28 mouse cellular contexts compared by ENCODE assay signal in the genomic region with DNA sequence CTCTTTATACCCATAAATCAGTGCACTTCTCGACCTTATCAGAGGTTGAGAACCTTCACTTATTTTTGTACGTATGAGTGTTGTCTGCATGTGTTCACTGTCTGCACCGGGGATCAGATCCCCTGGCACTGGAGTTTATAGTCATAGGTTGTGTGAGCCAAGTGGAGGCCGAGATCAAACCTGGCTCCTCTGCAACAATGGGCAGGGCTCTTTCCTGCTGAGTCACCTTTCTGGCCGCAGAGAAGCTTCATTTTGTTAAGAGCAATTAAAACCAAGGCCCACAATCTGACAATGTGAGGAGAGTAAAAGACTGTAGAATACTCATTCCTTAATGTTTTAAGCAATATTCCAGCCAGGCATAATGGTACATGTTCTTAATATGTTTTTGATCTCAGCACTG. TPM values are rescaled to one million over a fixed set of nuclear protein-coding genes. Genes with fewer than 3 reads are reported as not detected.
DNase-seq lines count a peak whose midpoint lies in the region; TF ChIP-seq lines count a peak whose summit lies in the region.
"Had no signal": no experiment of that assay in that cellular context is flagged by ENCODE, and none has a peak within 500 bp of the region (broad histone marks: within the 10 kb centered on the region; RNA-seq: fewer than 3 reads in every experiment).

No protein-coding gene starts in this region.

- H3K27ac ChIP-seq in ES-E14 (ENCODE audit: insufficient read depth, low read depth, low read length, poor library complexity, severe bottlenecking), result no peak overlapping the region
- H3K27ac ChIP-seq: embryonic facial prominence, embryonic 12.5 days; forebrain, embryonic 10.5 days; forebrain, embryonic 15.5 days; hindbrain, embryonic 12.5 days; hindbrain, postnatal 0 days; intestine, embryonic 15.5 days; layer of hippocampus, adult 2 months; liver, embryonic 14.5 days; midbrain, embryonic 15.5 days; neural tube, embryonic 15.5 days had no signal

- in situ Hi-C loops in ES-E14 (cut with MboI; ENCODE audit: low sequenced_read_pairs in 2 of 2, unreplicated experiment in 2 of 2), result no loop called here

- no peak overlapping the region for H3K4me3 ChIP-seq in ES-E14 (ENCODE audit: insufficient read depth in 1 of 2, low read depth in 1 of 2, low read length in 2 of 2, poor library complexity in 1 of 2, severe bottlenecking in 1 of 2)
- H3K4me3 ChIP-seq: embryonic facial prominence, embryonic 12.5 days; forebrain, embryonic 10.5 days; forebrain, embryonic 15.5 days; hindbrain, embryonic 12.5 days; intestine, embryonic 15.5 days; layer of hippocampus, adult 2 months; midbrain, embryonic 15.5 days; neural tube, embryonic 15.5 days had no signal

- no peaks in the 10 kb centered on the region for H3K9me3 ChIP-seq in ES-E14 (ENCODE audit: control insufficient read depth, insufficient read depth, low read depth, low read length)
- H3K9me3 ChIP-seq: embryonic facial prominence, embryonic 12.5 days; forebrain, embryonic 10.5 days; forebrain, embryonic 15.5 days; hindbrain, embryonic 12.5 days; intestine, embryonic 15.5 days; midbrain, embryonic 15.5 days; neural tube, embryonic 15.5 days had no signal

- peak; percentile 71 for DNase-seq in heart, adult 11 months
- DNase-seq in heart, adult 18-20 months, result no peak
- DNase-seq in ES-E14 (ENCODE audit: low read depth, low spot score) (no peak), adipocyte (ENCODE audit: low spot score) (peak; percentile 30)
- peak; percentile 11 for DNase-seq in skeletal muscle tissue, adult 2 months (ENCODE audit: low read depth, low spot score)
- no peak for DNase-seq in thymus, postnatal 0 days (ENCODE audit: low spot score)
- no peak for DNase-seq in layer of hippocampus, postnatal 10 days (ENCODE audit: low spot score in 2 of 2)
- DNase-seq: cerebellum, postnatal 36 days; gastrocnemius, postnatal 10 days; heart, postnatal 36 days; kidney, adult 2 months; kidney, postnatal 36 days; left cerebral cortex, postnatal 4 days; lung, adult 2 months; lung, postnatal 14 days; retina, postnatal 1 day; right cerebral cortex, postnatal 14 days; thymus, postnatal 25 days had no signal

- H3K4me1 ChIP-seq in ES-E14 (ENCODE audit: control insufficient read depth in 2 of 2, insufficient read depth in 2 of 2, low read length in 2 of 2, poor library complexity in 1 of 2), result no peaks in the 10 kb centered on the region
- H3K4me1 ChIP-seq: embryonic facial prominence, embryonic 12.5 days; forebrain, embryonic 10.5 days; forebrain, embryonic 15.5 days; hindbrain, embryonic 12.5 days; intestine, embryonic 15.5 days; midbrain, embryonic 15.5 days; neural tube, embryonic 15.5 days had no signal

- peaks cover 18% of the 10 kb centered on the region for H3K36me3 ChIP-seq in ES-E14 (ENCODE audit: control insufficient read depth, insufficient read depth, low read length, poor library complexity, severe bottlenecking)

- H3K9ac ChIP-seq in ES-E14 (ENCODE audit: insufficient read depth, low read depth, low read length, poor library complexity, severe bottlenecking), result no peak overlapping the region
- H3K9ac ChIP-seq: embryonic facial prominence, embryonic 12.5 days; forebrain, embryonic 15.5 days; hindbrain, embryonic 12.5 days; intestine, embryonic 15.5 days; liver, embryonic 14.5 days; midbrain, embryonic 15.5 days; neural tube, embryonic 15.5 days had no signal

TF ChIP-seq in ES-E14, 5 proteins besides CTCF, POLR2A, EP300 and RAD21:
- TF ChIP-seq ZNF384 (IDR thresholded peaks at IDR 0.05; ENCODE audit: low read depth, low read length) (no peak), MAFK (IDR thresholded peaks at IDR 0.05; ENCODE audit: insufficient read depth, low read depth, low read length) (peak; percentile 39; the same call in 1 of the 2 replicates)

RNA-seq across cellular contexts. Expression of gene Sf3b1, which starts 33.7 kb away (rescaled TPM):
- 10 to 100 TPM; 66.1 to 77.2 TPM for total RNA-seq in heart, adult 18-20 months (2021)
- 139 and 164 TPM in 2 replicates for total RNA-seq in ES-E14 (2012; rRNA removed)
- 390 and 430 TPM in 2 replicates for polyA plus RNA-seq in thymus, postnatal 0 days (2015; fragmentation: Nextera tagmentation; extraction: Ambion mirVana)
- 100 to 1,000 TPM; 168 to 180 TPM for total RNA-seq in layer of hippocampus, postnatal 10 days (2021)

RNA-seq across cellular contexts. Expression of gene Coq10b, which starts 59.0 kb away (rescaled TPM):
- total RNA-seq in heart, adult 18-20 months (2021), result 10 to 100 TPM; 33.3 to 33.7 TPM
- total RNA-seq in ES-E14 (2012; rRNA removed), result 10.8 and 20.4 TPM in 2 replicates
- 18.6 and 19.9 TPM in 2 replicates for polyA plus RNA-seq in thymus, postnatal 0 days (2015; fragmentation: Nextera tagmentation; extraction: Ambion mirVana)
- total RNA-seq in layer of hippocampus, postnatal 10 days (2021), result 10 to 100 TPM; 19.8 to 22.8 TPM

Comparison
In these comparisons a context has a peak if more than half of its experiments do, and no peak if none do; other contexts are left out.
1. DNase-seq: peak in heart, adult 11 months (single experiment), adipocyte (single experiment) and skeletal muscle tissue, adult 2 months (single experiment); none in heart, adult 18-20 months (0 of 2), ES-E14 (single experiment), thymus, postnatal 0 days (single experiment) and layer of hippocampus, postnatal 10 days (0 of 2).